Mouse (Mus musculus) activated CD4-positive, CD25-positive, alpha-beta regulatory T cell, adult 4 months (primary cell): ENCODE measurements at regions not wholly inside any gene's neighbourhood (a gene's known extent, or its start where the extent isn't known, plus 50 kb on each side); places are given as distances from the start of the nearest gene placed in this dataset.
A peak's percentile ranks its signal among the peaks of the same experiment; 100 is the strongest.

ENCODE experiments used
- ATAC-seq: one replicate; pipeline ENCODE4 v1.8.0; 2017

DNA sequence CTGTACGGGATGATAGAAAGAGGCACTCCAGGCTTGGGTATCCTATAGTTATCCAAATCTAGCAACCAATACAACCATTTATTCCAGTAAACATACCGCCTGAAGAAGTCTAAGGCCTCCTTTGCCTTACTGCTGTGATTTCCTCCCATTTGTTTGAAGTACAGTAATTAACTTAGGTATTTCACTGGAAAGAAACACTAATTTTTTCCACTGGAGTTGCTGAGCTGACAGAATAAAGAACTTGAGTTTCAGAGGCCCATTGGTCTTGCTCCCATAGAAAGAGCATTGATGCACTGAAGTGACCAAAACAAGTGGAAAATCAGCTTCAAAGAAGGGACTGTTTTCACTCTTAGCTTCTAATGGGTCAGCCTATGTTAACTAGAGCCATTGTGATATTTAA, 1100.8 kb upstream of the Gm7489 start:
- ATAC-seq = no peak

DNA sequence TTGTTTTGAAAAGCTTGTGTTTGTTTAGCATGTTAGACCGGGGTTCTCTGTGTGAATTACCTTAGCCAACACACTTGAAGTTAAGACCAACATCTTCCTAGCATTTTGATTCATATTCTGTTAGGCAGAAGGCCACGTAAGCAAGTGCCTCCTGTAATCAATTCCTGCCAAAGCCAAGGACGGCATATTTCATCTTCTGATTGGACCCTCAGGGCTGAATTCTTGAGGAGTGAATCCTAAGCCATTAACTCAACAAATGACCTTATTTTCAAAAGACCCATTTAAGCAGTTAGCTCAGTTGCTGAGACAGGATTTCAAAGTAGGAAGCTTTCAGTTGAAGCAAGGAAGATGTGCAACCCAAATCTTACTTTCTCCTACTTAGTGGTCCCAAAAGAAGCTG, 1099.5 kb upstream of the Gm7489 start:
- ATAC-seq = no peak

DNA sequence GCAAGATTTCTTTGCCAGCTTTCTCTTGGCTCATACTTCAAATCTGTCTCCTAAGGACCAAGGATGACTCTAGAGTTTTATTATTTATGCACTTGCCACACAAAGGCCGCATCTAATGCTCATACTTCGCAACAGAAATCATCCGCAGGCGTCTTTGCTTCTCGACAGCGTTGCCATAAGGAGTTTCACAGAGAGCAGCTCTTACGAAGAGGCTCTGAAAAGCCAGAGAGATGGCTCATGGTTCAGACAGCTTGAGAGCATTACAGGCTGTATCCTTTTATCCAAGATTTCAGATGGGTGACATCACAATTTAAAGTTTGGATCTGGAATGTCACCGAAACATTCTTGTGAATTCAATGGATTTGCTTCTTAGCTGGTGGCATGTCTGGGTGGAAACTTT, 1098.7 kb upstream of the Gm7489 start:
- no peak for ATAC-seq

DNA sequence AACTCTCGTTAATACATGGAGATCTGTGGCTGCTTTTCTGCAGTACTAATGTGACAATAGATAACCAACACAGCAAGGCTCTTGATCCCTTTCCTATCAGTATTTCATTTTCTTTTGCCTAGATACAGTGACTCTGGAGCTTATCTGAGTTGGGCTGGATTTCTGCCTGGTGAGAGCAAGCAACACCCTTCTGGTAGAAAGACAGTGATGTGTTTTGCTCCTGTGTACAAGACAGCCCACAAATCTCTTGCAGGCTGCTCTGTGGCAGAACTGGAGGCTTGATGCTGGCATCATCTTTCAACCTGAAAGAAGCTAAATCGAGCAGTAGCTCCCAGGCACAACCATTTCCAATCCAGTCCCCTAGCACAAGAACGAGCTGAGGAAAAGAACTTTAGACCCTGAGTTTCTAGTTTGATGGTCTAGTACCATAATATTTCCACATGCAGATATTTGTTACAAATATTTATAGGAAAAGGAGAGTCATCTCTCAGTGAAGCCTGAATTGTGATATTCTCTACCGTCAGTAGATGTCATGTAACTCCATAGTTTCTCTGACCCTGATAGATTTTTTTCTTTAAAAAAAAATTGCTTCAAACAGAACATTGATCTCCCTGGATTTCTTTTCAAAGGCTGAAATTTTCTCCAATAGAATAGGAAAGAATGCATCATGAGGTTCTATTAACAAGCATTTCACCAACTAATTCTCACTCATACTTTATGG, 1079.1 kb upstream of the Gm7489 start:
- ATAC-seq = no peak

DNA sequence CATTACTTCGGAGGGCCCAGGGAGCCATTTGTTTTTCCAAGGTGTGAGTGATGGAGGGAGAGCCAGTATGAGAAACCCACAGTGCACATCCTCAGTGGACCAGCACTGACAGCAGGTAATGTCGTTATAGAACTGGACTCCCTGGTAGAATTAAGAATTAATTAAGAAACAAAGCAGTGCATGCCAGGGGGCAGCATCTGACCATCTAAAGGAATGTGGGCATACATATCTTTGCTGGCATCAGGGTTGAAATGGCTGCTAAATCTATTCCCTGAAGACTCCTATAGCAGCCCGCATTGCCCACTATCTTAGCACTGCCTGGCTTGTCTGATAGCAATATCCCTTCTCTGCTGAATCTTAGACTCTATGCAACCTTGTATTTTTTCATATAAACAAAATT, 1076.1 kb upstream of the Gm7489 start:
- ATAC-seq = no peak

DNA sequence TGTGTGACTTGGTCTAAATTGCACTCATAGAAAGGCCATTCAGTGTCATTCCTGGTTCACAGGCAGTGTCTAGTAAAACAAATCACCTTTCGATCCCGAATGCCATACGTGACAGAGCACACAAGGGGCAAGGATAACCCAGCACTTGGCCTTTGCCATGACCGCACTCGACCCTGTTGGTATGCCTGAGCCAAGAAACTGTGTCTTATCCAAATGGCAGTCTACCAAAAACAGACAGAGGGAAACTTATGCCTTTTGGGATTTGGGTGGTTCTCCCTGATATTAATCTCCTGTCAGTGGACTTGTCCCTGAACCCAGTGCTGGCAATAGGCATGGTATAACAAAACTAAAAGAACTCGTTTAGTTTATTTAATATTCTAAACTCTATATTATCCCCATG, 1063.9 kb upstream of the Gm7489 start:
- no peak for ATAC-seq

DNA sequence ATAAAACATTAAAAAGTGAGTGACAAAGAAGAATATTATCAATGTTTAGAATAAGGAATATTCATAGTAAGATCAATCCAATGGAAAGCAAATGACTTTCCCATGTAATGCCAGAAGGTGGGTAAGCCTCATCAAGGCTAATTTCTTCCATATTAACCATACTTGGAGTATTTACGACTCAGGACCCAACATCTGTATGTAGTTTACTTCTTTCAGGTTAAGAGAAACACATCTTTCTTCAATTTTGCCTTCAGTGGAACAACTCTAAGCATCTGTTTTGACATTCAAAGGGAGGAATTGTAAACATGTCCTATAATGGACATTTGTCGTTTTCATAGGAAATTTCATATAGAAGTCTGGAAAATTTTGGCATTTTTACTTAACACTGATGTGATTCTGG, 1047.8 kb upstream of the Gm7489 start:
- ATAC-seq = no peak

DNA sequence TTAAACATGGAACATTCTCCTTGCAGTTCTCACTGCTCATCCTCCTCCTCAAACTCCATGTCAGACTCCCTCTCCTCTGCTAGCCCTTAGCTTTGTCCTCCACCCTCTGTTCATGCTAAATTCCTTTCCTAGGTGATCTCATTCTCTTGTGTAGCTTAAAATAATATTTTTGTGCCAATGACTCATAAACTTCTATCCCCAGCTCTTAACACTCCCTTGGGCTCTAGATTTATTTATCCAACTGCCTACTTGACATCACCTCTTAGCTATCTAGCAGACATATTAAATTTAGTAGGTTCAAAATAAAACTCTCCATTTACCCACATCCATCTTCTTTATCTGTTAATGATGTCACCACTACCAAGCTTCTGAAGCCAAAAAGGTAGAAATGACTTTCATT, 1036.6 kb upstream of the Gm7489 start:
- ATAC-seq = no peak

DNA sequence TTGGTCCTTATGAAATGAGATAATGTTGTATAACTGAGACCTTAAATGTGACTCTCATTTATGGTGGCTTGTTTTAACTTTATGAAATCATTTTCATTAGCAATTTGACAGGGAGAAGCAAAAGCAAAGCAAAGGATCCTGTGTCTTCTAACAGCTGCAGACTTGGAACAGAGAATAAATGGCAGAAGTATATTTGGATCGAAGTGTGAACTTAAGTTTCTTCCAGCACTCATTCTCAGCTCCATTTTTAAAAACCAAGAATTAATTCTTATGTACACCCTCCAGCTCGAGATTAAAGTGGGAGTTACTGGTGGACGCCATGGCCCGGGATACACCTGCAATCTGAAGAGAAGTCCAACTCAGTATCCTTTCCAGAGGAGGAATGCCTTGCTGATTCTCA, 1026.0 kb upstream of the Gm7489 start:
- no peak for ATAC-seq

DNA sequence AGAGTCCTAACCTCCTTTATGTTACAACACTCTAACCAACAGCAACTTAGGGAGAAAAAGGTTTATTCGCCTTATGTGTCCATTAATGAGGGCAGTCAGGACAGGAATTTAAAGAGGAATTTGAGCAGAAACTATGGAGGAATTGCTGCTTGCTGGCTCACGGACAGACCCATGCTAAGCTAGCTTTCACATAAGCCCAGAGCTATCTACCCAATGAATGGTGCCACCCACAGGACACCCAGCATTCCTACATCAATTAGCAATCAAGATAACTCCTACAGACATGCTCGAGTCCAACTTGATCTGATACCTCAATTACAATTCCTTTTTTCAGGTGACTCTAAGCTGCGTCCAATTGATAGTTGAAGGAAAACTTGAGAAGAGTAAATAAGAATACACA, 1021.2 kb upstream of the Gm7489 start:
- no peak for ATAC-seq

DNA sequence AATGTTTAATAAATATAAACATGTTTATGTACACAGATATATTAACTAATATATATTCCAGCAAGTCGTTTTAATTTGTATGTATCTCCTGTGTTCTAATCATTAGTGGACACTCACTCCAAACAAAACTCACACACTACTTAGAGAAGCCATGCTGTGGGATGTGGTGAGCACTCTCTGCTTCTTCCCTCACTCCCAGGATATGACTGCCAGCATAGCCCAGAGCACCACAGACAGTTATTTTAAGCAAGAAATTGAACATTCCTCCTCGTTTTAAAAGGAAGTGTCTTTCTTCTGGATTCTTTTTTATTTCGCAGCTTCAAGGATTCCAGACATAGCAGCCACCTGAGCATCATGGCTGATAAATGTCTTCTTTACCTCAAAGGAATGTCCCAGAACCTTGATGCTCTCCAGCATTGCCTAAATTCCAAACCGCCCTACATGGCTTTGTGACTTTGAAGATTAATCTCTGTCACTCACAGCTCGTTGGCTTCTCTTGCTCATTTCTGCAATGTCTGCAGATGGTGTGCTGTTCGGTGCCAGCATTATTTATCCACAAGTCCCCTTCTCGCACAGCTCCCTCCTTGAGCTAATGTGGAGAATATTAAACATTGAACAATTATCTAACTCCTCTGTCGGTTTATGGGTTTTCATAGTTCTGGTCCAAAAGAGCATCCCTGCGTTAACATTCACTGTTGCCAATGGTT, 992.3 kb upstream of the Gm7489 start:
- ATAC-seq = no peak

DNA sequence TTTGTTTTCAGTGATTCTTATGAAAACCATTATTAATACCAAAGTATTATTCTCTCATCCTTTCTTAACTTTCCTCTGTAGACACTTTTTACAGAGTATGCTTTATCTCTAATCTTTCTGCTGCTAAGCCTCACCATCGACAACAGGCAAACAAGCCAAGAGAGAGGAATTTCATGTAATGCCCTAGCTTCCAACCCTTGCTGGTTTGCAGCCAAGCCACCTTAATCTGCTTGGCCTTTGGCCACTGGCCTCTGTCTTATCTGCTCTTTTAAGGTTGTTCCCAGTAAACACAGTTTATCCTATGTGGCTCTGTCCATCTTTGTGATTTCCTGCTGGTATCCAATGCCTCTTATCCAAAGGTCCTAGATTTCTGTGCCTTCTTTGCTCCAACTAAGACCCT, 986.6 kb upstream of the Gm7489 start:
- no peak for ATAC-seq

DNA sequence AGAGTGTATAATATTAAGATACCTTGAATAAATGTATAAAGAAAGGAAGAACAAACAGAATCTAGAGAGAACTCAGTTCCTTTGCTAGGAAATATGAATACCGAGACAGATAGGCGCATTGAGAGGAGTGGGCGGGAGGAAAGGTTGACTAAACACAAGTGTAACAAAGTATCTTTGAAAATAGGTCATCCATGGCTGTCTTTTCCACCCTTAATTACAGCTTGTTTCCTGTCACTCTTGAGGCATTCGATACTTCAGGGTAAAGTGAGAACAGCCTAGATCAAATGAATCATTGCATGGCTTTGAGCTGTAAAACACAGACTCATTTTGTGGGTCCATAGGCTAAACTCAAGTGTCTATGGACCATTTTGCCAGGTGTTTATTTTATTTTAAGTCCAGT, 985.3 kb upstream of the Gm7489 start:
- ATAC-seq = peak; percentile 52

DNA sequence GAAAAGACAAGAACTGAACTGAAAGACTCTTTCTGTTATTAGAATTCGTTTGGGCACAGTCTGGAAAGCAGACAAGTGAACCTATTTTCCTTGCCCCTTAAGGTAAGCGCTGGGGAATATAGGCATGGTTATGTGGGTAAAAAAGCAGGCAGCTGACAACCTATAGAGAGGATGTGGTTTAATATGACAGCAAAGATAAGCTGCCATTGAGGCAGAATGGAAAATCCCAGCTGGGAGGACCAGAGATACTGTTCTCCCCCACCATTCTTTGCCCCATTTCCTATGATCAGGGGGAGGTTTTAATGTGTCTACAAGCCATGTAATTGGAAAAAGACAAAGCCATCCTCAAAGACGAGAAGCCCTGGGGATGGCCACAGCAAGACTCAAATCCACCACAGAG, 984.9 kb upstream of the Gm7489 start:
- ATAC-seq = peak; percentile 84

DNA sequence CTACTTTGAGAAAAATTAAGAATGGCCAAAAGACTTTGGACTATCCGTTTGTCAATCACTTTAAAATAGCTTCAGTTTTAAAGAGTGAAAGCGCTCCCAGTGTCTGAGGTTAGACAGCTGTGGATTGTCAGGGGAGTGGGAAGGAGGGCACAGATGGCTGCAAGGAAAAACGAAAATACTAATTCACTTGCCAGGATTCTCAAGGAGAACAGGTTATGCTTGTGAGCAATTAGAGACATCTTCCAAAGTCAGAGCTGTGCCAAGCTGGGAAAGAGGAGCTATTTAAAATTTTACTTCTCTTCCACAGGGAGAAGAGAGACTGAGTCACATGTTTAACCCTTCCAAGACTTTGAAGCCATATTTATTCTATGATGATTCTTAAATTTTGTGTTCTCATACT, 979.5 kb upstream of the Gm7489 start:
- ATAC-seq = no peak

DNA sequence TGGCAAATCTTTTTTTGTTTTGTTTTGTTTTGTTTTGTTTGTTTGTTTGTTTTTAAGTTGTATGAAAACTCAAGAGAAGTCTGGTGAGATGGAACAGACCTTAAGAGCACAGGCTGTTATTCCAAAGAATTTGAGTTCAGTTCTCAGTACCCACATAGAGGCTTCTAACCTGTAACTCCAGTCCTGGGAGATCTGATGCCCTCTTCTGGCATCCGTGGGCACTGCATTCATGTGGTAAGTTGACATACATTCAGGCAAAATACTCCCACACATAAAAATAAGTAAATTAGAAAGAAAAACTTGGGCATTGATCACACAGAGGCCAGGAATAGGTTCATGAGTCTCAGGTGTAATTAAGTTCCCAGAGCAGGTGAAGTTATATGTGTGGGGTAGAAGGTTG, 977.5 kb upstream of the Gm7489 start:
- ATAC-seq = no peak

DNA sequence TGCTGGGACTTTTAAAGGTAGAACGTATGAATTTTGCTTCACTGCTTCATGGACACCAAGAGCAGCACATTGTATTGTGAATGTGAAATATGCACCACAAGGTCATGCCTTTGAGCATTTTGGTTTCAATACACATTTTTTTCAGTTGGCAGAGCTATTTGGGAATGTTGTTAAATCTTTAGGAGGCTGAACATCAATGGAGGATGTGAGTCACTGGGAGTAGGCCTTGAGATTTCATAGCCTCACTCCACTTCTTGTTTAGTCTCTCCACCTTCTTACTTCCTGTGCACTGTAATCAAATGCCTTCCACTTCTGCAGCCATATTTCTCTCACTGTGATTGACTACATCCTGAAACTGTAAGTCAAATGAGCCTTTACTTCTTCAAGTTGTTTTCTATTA, 962.4 kb upstream of the Gm7489 start:
- ATAC-seq = no peak

DNA sequence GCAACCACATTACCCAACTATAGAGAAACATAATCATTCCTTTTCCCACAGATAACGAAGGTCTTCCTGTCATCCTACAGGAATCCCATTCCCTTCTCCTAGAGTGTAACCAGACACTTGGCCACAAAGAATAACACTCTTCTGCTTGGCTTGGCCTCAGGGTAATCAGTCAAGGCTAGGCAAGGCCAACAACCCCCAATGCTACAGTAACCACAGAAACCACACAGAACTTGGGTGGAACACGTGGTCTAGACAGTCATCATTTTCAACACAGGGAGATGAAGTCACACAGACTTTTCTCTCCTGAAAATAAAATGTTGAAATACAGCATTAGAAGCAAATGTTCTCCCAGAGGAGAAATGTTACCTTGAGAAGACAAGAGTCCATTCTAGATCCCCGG, 956.3 kb upstream of the Gm7489 start:
- ATAC-seq = peak; percentile 79

DNA sequence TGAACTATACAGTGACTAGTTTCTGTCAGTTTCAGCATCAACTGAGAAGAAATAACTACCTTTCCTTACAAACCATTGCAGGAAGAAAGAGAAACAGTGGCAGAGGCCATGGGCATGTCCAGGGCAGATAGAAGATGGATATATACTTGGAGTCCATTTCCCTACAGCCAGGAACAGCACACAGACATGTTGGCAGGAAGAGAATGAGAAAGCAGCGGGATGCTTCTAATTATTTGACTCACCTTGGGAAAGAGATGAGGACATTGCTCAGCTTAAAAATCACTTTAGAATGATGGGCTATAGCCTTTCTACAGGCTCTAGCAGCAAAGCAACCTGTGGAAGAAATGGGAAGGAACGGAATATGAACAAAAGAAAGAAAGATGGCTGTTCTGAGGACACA, 947.6 kb upstream of the Gm7489 start:
- no peak for ATAC-seq

DNA sequence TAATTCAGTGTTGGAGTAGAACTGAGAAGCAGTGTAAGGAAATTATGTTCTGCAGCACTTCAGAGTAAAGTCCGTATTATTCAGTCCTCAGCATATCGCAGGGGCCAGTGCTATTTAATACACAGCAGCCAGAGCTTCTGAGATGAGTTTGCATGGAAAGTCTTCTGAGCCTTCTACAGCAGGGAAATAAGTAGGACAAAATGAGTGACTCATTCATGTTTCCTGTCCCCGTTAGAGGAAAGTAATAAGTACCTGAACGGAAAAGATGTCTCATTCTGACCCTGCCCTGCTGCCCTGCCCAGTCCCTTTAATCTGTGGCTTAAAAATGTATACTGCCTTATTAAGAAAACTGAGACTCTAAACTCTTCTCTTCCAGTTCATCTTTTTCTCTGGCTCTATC, 940.1 kb upstream of the Gm7489 start:
- ATAC-seq = peak; percentile 74

DNA sequence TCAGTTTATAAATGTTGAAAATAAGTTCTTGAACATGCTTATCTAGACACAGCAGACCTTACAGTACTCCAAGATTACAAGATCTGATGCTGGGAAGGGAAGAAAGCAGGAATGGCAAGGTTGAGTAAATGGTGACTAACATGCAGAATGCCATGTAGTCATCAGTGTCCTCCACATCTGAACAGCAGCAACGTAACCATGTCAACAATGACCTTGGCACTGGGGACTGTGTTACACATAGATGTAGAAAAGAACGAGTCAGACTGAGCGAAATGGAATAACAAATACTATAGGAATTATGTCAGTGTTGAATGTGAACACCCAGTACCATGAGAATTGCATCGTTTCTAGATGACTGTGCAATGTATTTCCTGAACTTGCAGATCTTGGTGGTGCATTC, 936.5 kb upstream of the Gm7489 start:
- no peak for ATAC-seq

DNA sequence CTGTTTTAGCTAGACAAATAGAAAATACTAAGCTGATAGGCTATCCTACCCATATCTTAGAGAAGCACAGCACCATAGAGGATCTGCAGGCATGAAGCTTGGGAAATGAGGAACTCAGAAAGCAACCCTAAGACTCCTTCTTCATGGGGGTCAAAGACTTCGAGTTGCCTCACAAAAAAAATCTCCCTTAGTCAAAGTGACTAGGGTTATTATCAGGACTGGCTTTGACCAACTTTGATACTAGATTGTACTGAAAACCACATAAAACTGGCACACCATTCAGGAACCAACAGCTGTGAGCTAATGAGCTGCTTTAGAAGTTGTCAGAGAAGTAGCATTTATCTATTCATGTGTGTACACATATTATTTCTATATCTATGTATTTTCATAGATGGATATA, 931.2 kb upstream of the Gm7489 start:
- no peak for ATAC-seq

DNA sequence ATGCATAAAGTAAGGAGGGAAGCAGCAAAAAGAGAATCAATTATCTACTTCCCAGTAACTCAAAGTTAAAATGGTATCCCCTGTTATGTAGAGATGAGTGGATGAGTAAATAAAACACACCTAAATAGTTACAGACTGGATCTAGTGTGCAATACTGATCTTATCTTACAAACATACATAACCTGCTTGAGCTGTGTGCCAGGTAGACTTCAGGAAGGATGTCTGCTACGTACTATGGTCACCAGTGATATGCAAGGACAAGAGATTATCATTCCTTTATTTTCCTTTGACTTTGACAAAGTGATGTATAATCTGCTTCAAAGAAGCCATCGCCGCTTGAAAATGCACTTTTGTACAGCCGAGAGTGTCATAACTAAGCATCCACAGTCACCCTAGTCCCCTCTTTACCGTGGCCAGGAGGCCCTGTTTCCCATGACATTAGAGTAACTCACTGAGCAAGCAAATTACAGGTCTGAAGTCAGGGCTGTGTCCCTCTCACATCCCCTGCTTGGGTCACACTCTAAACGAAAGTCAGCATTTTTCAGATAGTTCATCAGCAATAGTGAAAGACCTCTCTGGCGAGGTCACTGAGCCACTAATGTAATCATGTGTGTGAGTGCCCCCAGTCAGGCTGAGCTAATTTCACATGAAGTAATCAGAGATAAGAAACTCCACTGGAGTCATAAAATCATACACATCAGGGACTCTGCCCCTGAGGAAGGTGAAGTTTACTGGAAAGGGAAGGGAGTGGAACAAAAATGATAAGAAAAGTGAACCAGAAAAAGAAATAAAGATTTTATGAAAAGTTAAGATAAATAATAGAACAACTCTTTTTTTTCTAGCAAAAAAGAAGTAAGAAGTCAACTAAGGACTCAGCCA, 929.8 kb upstream of the Gm7489 start:
- ATAC-seq = no peak

DNA sequence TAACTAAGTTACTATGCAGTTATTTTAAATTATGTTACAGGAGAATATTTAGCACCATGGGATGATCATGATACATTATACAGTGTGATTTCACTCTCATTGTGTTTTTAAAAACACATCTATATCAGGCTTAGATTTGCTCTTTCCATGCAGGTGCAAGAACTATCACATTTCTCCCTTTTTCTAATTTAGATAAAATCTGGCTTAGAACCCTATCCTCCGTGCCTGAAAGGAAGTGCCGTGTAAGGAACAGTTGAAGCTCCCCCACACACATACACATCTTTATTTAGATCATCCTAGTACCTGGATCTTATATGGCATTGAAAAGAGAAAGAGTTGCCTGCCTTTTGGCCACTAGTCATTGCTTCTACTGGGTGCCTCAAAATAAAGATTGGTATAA, 925.0 kb upstream of the Gm7489 start:
- no peak for ATAC-seq
